Mouse (Mus musculus) bone marrow, adult 2 months (tissue): ENCODE data around the gene Chka.

Experiments
- CTCF ChIP-seq: fragments of 200-500 bp; IDR thresholded peaks from 2 replicates; pipeline ENCODE4 v1.5.1; 2011; ENCODE audit warnings: low read length, control low read depth; ENCODE audit not compliant: control insufficient read depth, insufficient read depth
- POLR2A ChIP-seq: fragments of 200-500 bp; IDR thresholded peaks from 2 replicates; pipeline ENCODE4 v1.6.1; 2011; ENCODE audit warnings: low read depth, mild to moderate bottlenecking, control low read depth, low read length, borderline replicate concordance; ENCODE audit not compliant: control insufficient read depth

DNA sequence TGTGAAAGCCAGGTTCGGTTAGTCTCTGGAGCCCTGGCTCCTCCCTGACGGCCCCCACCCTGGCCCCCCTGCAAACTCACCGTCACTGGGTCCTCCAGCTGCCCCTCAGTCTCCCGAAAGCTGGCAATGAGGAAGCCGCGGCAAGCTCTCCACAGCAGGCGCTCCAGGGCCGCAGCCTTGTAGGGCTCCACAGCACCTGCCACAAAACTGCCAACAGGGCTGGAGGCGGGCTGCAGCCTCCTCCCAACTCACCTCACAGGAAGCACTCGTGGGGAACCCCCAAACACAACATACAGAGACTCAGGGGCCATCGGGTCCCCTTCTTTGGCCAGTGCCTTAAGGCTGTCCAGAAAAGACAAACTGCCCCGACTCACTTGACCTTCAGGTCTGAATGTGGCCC lies 51.4 kb downstream of the Chka start:
- no peak for TF ChIP-seq CTCF
- TF ChIP-seq POLR2A = no peak
